Mouse (Mus musculus) CD4-positive, CD25-positive, alpha-beta regulatory T cell, adult 4 months (primary cell): ENCODE data around the gene Clasrp. TPM values are rescaled to one million over a fixed set of nuclear protein-coding genes. Genes with fewer than 3 reads are reported as not detected.

ENCODE experiments used
- polyA plus RNA-seq, 2 experiments: library from polyadenylated mRNA; unstranded; fragments of 100-300 nt; shearing (Covaris generic); gene quantifications; one replicate each; pipeline ENCODE4 v1.2.1; 2017

Clasrp gene
- polyA plus RNA-seq, 2 experiments from 2014 or later = 9.0 to 9.4 TPM

Other genes starting within 250 kb of the Clasrp start
- gene Cd3eap, start 245.0 kb downstream of the Clasrp start, polyA plus RNA-seq = 10 to 100 TPM; 15.8 to 17.6 TPM
- gene Ppp1r13l, start 244.7 kb downstream of the Clasrp start, polyA plus RNA-seq = not detected
- gene Ercc2, start 222.5 kb downstream of the Clasrp start, polyA plus RNA-seq = 10 to 100 TPM; 10.1 to 11.6 TPM
- 1 to 10 TPM; 2.6 to 3.3 TPM for gene Klc3, start 200.4 kb downstream of the Clasrp start, polyA plus RNA-seq
- gene Ckm, start 199.7 kb downstream of the Clasrp start, polyA plus RNA-seq = not detected
- 1 to 10 TPM in 1 of 2 experiments, under 1 TPM in 1; 0.91 to 1.3 TPM for gene Mark4, start 145.7 kb downstream of the Clasrp start, polyA plus RNA-seq
- gene Exoc3l2, start 141.2 kb downstream of the Clasrp start, polyA plus RNA-seq = not detected
- under 1 TPM; 0.37 to 0.86 TPM for gene Bloc1s3, start 96.1 kb downstream of the Clasrp start, polyA plus RNA-seq
- gene Trappc6a, start 96.1 kb downstream of the Clasrp start, polyA plus RNA-seq = 10 to 100 TPM; 45.8 to 50.7 TPM
- not detected for gene Nkpd1, start 86.6 kb downstream of the Clasrp start, polyA plus RNA-seq
- gene Ppp1r37, start 41.4 kb downstream of the Clasrp start, polyA plus RNA-seq = 1 to 10 TPM; 1.9 to 2.8 TPM
- gene Zfp296, start 27.2 kb downstream of the Clasrp start, polyA plus RNA-seq = 1 to 10 TPM; 1.7 to 1.9 TPM
- 100 to 1,000 TPM in 1 of 2 experiments, 10 to 100 TPM in 1; 91.0 to 100 TPM for gene Gemin7, start 26.9 kb downstream of the Clasrp start, polyA plus RNA-seq
- gene Relb, start 25.0 kb upstream of the Clasrp start, polyA plus RNA-seq = 10 to 100 TPM; 12.7 to 14.8 TPM
- 10 to 100 TPM; 24.4 to 28.1 TPM for gene Clptm1, start 60.5 kb upstream of the Clasrp start, polyA plus RNA-seq
- not detected for gene Apoc2, start 73.5 kb upstream of the Clasrp start, polyA plus RNA-seq
- gene Gm44805, start 76.9 kb upstream of the Clasrp start, polyA plus RNA-seq = not detected
- gene Apoc4, start 77.0 kb upstream of the Clasrp start, polyA plus RNA-seq = under 1 TPM in 1 of 2 experiments, not detected in 1; 0.36 TPM
- not detected for gene Apoc1, start 88.2 kb upstream of the Clasrp start, polyA plus RNA-seq
- gene Apoe, start 94.7 kb upstream of the Clasrp start, polyA plus RNA-seq = 1 to 10 TPM; 6.6 to 7.6 TPM
- gene Tomm40, start 111.0 kb upstream of the Clasrp start, polyA plus RNA-seq = 1 to 10 TPM; 3.7 to 6.9 TPM
- under 1 TPM in 1 of 2 experiments, not detected in 1; 0.12 TPM for gene Nectin2, start 146.0 kb upstream of the Clasrp start, polyA plus RNA-seq
- gene Bcam, start 166.5 kb upstream of the Clasrp start, polyA plus RNA-seq = 1 to 10 TPM; 2.5 to 3.7 TPM
- not detected for gene Cblc, start 192.3 kb upstream of the Clasrp start, polyA plus RNA-seq
- 10 to 100 TPM; 16.0 to 20.5 TPM for gene Bcl3, start 218.3 kb upstream of the Clasrp start, polyA plus RNA-seq
- not detected for gene Gm19345, start 247.5 kb upstream of the Clasrp start, polyA plus RNA-seq